Mouse (Mus musculus) right cerebral cortex, postnatal 14 days (tissue): Measurements from ENCODE around the gene Mief2.

Experiments
- DNase-seq: peaks from one replicate; pipeline ENCODE4 v3.0.0; 2022

Gene Mief2

DNA sequence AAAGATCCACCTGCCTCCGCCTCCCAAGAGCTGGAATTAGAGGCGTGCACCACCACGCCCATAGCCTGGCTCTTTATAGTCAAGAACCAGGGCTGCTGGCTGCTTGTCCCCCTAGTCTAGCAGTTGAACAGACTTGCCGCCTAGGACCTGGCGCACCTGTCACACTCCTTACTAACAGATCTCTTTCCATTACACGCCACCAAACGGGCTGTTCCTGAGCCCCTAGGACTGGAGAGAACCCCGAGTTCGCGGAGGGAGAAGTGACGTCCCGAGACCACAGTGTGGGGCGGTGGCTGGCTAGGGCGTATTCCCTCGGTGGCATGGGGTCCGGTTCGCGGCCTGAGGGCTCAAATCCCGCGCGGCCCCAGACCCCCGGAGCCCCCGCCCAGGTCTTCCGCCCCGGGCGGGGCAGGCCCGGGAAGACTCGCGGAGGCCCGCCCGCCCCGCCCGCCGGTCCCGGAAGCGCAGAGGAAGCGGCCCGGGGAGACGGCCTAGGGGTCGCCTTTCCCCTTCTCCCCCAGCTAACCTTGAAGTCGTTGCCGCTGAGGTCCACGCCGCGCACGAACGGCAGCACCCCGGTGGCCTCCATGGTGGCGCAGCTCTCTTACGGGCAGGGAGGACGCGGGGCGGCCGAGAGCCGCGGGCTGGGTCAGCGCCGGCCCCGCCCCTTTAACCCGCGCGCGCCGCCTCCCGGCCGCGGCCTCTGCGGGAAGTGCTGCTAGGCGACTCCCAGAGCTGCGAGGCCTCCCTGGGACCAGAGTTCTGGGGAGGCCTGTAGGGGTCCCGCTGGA is 1.4 kb upstream of the Mief2 start, which contains the start of gene Flii:
Gene Flii (minus strand): TSS at position 663 of the 791 bp plus-strand sequence.
- DNase-seq = peak; percentile 78

DNA sequence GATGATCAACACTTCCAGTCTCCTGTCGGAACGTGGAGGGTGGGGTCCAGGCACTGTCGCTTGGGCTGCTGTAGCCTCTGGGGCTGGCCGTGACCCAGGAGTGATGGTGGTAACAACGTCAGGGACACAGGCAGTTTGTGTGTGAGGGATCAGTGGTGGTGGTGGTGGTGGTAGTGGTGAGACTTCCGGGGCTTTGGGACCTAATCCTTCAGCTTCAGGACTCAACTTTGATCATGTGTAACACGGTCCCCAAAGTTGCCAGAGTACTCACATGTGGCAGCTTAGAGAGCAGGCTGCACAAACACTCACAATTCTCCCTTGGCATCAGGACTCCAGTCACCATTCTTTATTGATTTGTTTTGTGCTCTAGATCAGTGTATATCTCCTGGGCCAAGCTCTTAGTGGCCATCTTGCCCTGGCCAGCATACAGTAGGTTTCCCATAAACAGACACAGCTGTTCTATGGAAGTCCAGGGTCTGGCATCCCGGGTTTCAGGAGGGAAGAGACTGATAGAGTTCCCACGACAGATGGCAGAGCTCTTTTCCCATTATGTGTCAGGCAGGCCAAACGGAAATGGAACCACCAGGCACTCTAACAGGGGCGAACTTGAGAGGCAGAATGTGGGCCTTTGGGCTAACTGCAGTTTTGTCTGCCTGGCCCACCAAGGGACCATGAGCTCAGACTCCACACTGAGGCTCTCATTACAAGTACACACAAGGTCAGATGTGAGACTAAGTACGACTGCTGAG is 632 bp upstream of the Mief2 start:
- DNase-seq = no peak

DNA sequence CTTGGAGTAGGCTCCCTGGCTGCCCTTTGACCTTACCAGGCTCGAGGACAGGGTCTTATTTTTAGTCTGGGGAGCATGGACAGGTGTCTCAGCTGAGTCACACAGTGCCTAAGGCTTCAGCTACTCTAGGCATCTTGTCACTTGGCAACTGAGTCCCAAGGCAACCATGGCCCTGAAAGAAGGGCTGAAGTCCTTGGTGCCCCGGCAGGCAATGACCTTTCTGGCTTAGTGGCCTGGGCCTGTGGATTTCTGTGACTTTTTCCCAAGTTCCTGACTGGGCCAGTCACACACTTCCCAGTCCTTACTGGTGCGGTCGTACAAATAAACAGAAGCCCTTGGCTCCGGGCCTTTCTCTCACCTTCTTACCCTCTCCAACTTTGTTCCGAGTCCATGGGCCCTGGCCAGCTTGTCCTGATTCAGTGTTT is 1.0 kb downstream of the Mief2 start:
- DNase-seq = no peak

DNA sequence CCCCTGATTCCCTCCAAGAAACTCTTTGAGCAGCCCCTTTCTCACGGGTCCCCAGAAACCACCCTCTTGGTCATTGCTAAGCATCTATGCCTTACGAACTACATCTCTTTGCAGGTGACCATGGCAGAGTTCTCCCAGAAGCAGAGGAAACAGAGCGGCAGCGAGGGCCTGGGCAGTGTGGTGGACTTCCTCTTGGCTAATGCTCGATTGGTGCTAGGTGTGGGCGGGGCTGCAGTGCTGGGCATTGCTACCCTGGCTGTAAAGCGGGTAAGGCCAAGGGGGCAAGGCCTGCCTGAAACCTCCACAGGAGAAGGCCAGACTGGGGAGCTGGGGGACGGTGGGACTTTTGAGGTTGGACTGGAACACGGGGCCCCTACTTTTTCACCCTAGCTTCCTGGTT is 2.0 kb downstream of the Mief2 start:
- no peak for DNase-seq

DNA sequence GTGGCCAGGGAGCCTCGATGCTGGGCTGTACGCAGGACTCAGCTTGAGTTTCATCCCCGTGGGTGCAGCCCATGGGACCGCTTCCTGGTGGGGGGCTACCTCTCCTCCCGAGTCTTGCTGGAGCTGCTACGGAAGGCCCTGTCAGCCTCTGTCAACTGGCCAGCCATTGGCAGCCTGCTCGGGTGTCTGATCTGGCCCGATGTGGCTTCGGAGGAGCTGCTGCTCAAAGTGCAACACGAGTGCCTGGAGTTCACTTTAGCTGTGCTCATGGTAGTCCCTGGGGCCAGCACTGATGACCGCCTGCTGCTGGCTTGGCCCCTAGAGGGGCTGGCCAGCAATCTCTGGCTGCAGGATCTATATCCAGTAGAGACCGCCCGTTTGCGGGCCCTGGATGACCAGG is 3.1 kb downstream of the Mief2 start:
- no peak for DNase-seq

DNA sequence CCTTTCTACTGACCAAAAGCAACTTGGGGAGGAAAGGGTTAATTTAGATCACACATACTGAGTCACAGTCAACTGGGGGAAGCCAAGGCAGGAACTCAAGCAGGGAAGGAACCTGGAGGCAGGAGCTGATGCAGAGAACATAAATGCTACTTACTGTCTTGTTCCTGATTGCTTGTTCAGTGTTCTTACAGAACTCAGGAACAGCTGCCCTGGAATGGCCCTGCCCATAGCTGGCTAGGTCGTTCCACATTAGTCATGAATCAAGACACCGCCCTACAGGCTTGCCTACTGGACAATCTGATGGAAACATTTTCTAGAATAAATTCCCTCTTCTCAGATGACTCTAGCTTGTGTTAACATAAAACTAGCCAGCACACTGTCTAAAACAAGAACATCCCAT is 6.0 kb downstream of the Mief2 start:
- no peak for DNase-seq

DNA sequence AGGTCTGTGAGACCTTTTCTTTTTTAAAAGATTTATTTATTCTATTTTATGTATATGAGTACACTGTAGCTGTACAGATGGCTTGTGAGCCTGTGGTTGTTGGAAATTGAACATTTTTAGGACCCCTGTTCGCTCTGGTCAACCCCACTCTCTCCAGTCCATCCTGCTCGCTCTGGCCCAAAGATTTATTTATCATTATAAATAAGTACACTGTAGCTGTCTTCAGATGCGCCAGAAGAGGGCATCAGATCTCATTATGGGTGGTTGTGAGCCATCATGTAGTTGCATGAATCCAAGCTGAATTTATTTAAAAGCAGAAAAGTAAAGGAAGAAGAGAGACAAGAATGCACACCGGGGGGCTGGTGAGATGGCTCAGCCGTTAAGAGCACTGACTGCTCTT is 7.0 kb downstream of the Mief2 start:
- no peak for DNase-seq

DNA sequence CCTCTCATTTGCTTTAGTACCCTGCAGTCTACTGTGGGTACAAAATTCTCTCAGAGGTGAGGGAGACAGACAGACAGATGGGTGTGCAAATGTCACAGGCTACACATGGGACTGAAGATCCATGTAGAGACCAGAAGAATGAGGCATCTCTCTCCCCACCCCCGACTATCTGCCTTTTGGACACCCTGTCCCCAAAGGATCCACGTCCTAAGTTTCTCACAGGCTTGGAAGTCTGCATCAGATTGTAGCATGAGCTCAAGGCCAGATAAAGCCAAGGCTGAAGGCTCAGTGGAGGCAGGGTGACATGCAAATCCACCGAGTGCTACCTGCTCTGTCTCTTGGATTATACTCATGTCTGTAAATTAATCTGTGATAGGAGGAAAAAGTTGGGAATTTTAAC is 8.3 kb downstream of the Mief2 start:
- DNase-seq = no peak

DNA sequence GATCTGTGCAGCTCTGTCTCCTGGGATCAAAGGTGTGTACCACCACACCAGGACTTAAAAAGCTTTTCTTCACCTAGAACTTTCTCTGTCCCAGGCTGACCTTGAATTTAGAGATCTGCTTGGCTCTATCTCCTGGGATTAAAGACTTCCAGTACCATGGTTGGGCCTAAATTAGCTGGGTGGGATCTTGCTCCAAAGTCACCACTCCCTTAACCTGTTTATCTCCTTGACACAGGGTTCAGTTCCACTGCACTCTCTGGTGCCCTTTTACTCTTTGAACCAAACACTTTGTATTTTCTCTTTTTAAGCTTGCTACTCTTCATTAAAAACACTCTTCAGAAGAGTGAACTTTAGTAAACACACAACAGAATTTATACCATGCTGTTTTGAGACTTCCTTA is 9.3 kb downstream of the Mief2 start:
- DNase-seq = no peak

DNA sequence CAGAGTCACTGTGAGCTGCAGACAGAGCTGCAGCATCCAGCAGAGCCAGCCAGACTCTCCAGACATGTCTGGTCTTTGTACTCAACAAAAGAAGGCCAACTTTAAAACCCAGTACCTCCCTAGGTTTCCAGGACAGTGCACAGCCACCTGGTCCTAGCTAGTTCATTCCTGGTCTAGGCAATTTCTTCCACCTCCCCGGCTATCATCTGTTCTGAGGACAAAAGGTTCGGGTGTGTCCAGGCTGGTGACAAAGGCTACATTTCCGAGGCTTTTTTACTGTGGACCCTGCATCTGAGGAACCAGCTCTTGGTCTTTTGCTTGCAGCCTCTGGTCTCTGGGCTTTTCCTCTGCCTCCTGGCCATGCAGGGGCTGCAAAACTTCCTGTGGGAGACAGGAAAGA is 12.1 kb downstream of the Mief2 start:
- DNase-seq = no peak

DNA sequence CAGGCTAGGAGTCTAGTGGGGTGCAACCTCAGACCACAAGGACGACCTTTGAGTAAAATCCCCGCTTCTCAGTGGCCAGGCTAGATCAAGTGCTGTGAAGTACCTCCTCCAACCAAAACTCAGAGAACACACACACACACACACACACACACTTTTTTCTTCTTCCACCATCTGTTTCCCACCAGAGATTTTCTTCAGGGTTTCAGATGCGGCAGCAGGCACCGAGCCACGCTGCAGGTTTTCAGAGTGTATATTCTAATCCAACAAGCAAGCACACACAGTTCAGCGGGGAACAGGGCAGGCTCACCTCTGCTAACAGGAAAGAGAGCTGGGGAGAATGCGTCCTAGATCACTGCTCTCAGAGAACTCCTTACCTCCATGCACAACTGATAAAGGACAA is 27.4 kb downstream of the Mief2 start:
- DNase-seq = peak; percentile 23

DNA sequence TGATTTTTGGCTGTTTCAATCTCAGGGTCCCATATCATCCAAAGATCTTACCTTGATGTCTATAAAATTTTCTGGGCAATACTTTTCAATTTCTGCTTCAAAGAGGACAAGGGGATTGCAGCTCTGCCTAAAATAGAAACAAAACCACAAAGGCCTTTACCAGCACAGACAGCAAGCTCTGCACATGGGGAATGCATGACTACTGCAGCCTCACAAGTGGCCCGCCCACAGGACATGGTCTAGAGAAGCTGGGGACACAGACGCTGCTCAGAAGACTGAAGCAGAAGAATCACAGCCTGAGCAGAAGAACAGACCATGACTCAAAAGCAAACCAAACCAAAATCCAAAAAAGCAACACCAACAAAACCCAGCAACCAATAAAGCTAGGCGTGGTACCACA is 33.5 kb downstream of the Mief2 start:
- DNase-seq = no peak

DNA sequence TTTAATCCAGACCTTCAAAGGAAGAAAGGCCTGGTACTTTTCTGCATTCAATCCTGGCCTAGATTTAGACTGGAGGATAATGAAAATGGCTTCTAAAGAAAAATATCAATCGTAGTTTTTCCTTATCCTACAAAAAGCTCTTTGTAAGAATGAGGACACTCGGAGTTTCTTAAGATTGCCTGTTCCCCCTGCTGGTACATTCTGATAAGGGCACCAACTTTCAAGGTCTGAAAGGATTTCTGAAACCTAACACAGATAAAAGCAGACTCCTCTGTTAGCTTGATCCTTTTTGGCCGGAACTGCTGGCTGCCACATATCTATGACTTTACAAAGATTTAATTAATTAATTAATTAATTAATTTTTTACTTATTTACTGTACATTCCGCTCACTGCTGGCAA is 38.8 kb downstream of the Mief2 start:
- no peak for DNase-seq

DNA sequence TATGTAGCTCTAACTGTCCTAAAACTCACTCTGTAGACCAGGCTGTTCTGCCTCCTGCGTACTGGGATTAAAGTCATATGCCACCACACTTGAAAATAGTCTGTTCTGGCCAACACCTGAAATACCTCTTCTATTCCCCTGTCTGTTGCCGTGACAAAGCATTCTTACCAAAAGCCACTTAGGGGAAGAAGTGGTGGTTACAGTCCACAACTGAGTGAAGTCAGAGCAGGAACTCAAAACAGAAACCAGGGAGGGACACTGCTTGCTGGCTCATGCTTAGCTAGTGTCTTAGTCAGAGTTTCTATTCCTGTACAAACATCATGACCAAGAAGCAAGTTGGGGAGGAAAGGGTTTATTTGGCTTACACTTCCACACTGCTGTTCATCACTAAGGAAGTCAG is 41.1 kb downstream of the Mief2 start:
- no peak for DNase-seq

DNA sequence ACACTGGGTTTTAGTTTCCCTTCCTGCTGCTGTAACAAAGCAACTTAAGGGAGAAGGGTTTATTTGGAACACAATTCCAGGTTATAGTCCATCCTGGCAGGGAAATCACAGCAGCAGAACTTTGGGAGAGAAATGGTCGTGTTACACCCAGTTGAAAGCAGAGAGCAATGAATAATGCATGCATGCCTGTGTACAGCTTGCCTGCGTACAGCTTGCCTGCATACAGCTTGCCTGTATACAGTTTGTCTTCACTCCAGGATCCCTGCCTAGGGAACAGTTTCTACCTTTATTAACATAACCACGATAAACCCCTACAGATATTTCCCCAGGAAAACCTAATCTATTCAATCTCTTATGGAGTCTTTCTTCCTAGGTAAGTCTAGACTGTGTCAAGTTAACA is 42.6 kb downstream of the Mief2 start:
- no peak for DNase-seq

DNA sequence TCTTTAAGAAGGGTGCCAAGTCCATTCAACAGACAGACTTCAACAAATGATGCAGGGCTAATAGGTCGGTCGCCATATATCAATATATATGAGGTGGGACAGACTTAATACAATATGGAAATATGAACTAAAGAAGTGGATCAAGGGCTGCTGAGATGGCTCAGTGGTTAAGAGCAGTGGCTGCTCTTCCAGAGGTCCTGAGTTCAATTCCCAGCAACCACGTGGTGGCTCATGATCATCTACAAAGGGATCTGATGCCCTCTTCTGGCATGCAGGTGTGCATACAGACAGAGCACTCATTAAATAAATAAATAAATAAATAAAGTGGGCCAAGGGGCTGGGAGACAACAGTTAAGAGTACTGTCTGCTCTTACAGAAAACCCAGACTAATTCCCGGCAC is 44.0 kb downstream of the Mief2 start:
- DNase-seq = no peak

DNA sequence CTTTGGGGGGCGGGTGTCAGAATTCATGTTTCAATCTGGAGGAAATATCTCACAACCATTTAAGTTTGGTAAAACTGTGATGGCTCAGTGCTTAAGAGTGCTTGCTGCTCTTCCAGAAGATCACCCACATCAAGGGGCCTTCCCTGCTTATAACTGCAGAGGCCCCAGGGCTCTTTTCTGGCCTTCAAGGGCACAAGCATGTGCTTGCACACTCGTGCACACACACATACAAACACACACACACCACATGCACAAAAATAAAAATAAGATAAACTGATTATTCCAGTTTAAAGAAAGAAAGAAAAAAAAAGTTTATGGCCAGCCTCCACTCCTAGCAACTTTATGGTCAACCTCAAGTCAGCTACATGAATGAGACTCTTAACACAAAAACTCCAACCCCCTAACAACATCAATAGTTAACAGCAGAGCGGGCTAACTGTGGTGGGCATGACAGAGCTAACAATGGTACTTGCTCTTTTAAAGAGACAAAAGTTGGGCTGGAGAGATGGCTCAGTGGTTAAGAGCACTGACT is 46.0 kb downstream of the Mief2 start:
- no peak for DNase-seq

DNA sequence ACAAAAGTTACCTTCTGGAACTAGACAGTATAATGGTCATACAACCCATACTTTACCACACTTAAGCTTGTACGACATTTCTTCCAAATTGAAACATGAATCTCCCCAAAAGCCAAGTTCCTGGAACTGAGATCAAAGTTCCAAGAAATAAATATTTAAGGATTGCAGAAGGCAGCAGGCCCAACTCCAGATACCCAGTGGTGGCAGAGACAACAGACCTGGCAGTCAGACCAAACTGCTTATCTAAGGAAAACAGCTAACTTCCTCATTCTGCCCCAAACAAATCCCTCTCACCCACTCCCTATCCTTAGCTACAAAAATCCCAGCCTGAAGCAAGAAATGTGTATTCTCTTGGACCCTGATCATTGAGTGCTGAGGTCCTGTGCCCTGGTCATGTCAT is 46.6 kb downstream of the Mief2 start:
- DNase-seq = no peak

DNA sequence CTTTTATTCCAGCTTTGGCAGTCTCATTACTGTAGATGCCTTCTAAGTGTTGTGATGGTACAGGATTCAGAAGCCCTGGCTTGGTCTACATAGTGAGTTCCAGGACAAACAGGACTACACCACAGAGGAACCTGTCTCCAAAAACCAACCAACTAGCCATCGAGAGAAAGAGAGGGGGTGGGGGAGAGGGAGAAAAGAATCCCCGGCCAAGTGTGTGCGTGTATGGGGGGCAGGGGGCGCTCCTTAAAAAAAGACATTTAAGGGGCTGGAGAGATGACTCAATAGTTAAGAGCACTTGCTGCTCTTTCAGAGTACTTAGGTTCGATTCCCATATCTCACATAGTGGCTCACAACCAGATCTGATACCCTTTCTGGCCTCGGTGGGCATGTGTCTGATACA is 47.4 kb downstream of the Mief2 start:
- DNase-seq = no peak

DNA sequence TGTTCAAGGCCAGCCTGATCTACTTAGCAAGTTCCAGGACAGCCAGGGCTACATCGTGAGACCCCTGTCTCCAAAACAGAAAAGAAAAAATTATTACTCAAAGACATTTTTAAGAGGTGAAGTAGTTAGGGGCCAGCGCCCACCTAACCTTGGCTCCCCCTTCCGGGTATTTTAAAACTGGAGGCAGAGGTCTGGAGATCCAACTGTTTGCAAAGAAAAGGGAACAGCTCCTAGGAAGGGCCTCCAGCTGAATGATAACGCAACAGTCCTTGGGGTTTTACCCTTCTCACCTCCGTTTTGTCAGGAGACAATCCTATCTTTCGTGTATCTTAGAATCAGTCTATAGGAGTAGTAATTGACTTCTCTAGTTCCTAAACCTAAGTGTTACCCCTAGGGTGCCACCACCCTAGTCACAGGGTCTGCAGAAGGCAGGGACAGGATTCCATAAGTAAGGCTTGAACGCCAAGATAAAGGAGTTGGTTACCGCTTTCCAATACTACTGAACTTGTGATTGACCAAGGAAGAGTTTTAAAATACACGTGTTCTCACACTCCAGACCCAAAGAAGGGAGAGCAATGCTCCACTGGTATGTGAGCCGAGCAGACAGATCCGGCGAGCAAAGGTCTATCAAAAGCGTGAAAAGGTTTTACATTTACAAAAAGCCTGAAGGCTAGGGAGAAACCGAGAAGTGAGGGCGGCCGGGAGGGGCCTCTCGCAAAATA is 48.1 kb downstream of the Mief2 start:
- DNase-seq = no peak

DNA sequence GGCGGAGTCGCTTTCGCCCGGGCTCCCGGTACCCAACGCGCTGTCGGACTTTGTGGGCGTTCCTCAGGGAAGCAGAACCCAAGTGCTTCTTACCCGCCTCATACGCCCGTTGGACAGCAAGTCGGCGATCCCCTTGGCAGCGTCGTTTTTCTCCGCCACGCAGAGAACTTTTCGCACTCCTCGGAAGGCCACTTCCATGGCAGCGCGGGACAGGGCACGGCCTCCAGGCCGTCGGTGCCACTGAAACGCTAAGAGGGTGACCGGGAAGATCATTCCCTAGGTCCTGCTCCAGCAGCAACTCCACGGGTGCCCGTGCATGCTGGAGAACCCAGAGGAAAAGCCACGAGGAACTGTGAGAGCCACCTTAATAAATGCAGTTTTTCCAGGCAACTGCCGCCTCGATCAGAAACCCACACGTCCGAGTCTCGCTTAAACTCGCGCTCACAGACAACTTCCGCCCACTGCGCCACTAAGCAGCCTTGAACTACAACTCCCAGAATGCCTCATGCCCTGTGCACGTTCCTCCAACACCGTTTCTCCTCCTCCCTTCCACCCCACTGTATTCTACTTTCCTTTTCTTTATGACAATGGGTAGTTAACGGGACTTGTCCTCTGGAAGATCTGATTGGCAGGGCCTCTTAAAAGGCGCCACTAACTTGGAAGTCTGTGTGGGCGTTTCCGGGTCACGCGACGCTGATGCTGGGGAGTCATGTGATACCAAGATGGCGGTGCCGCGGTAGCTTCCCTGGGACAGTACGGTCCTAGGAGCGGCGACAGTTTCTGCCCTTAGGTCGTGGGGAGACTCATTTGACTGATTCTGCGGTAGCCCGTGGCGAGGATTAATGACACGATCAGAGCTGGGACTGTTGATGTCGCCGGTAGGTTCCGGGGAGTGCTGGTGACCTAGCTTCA is 48.9 kb downstream of the Mief2 start, which contains the start of the genes Top3a and Smcr8:
Gene Top3a (minus strand): TSS at position 537 of the 912 bp plus-strand sequence.
Gene Smcr8 (plus strand): TSS at position 696 of the 912 bp plus-strand sequence.
- DNase-seq = peak; percentile 72

DNA sequence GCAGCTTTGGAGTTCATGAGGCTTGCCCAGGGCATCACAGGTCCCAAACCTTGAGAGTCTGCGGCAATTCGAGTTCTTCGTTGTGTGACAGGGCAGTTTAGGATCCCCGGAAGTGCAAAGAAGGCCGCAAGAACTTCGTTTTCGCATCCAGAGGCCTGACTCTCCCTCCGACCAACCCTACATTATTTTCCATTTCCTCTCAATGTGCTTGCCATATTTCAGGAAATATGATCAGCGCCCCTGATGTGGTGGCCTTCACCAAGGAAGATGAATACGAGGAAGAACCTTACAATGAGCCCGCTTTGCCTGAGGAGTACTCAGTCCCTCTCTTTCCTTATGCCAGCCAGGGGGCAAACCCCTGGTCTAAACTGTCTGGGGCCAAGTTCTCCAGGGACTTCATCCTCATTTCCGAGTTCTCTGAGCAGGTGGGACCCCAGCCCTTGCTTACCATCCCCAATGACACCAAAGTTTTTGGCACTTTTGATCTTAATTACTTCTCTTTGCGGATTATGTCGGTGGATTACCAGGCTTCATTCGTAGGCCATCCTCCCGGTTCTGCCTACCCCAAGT is 49.7 kb downstream of the Mief2 start:
- DNase-seq = no peak
